Mouse (Mus musculus) kidney, embryonic 15.5 days (tissue): ENCODE measurements around the gene Stxbp5. TPM values are rescaled to one million over a fixed set of nuclear protein-coding genes. Genes with fewer than 3 reads are reported as not detected.

Experiments used
- ATAC-seq: fragments of 200-750 bp; cut with Nextera tagmentation; replicated peaks from 2 replicates; pipeline ENCODE4 v1.8.0; 2017; ENCODE audit warnings: moderate TSS enrichment; ENCODE audit not compliant: low FRiP score
- H3K27ac ChIP-seq: fragments of 300-500 bp; sonication (generic); 2 replicates; pipeline ENCODE4 v1.5.1; 2015; ENCODE audit warnings: mild to moderate bottlenecking, inconsistent platforms
- H3K27me3 ChIP-seq: fragments of 300-500 bp; sonication (generic); 2 replicates; pipeline ENCODE4 v1.6.1; 2015; ENCODE audit warnings: inconsistent platforms
- H3K36me3 ChIP-seq: fragments of 300-500 bp; sonication (generic); 2 replicates; pipeline ENCODE4 v1.6.1; 2015; ENCODE audit warnings: inconsistent platforms
- H3K4me1 ChIP-seq: fragments of 300-500 bp; sonication (generic); 2 replicates; pipeline ENCODE4 v1.6.1; 2015; ENCODE audit warnings: inconsistent platforms
- H3K4me2 ChIP-seq: fragments of 300-500 bp; sonication (generic); 2 replicates; pipeline ENCODE4 v1.6.1; 2015; ENCODE audit warnings: moderate library complexity, mild to moderate bottlenecking, inconsistent platforms
- H3K4me3 ChIP-seq: fragments of 300-500 bp; sonication (generic); replicated peaks from 2 replicates; pipeline ENCODE4 v1.5.1; 2015; ENCODE audit warnings: mild to moderate bottlenecking, inconsistent platforms
- H3K9ac ChIP-seq: fragments of 300-500 bp; sonication (generic); 2 replicates; pipeline ENCODE4 v1.6.1; 2015; ENCODE audit warnings: mild to moderate bottlenecking, inconsistent platforms
- H3K9me3 ChIP-seq: fragments of 300-500 bp; sonication (generic); replicated peaks from 2 replicates; pipeline ENCODE4 v1.6.1; 2016; ENCODE audit warnings: inconsistent platforms
- WGBS: fragments of 180-500 bp; shearing (Covaris S2); methylation state at CpG from one replicate; pipeline ENCODE4 v1.1.7; 2015; ENCODE audit warnings: mixed read lengths; 5-methylcytosine and 5-hydroxymethylcytosine counted together
- polyA plus RNA-seq: library from polyadenylated mRNA; unstranded; fragments of >200 nt; fragmentation: Nextera tagmentation; extraction: Ambion mirVana; gene quantifications from 2 replicates; pipeline ENCODE4 v1.2.1, GENCODE M21; 2015

Gene Stxbp5
- 3.6 and 5.3 TPM in 2 replicates for polyA plus RNA-seq

- H3K36me3 ChIP-seq, result no peaks in the 10 kb centered on the region
- H3K9ac ChIP-seq, result peak within 1 kb of the TSS; percentile 95
- H3K4me1 ChIP-seq, result peaks cover 22% of the 10 kb centered on the region
- ATAC-seq, result peak; percentile 81
- WGBS, result under 1% methylated on average over 52 of the region's 52 CpGs
- peak within 1 kb of the TSS; percentile 98 for H3K4me2 ChIP-seq
- H3K27ac ChIP-seq, result peak within 1 kb of the TSS; percentile 91
- no peaks in the 10 kb centered on the region for H3K27me3 ChIP-seq
- no peaks in the 10 kb centered on the region for H3K9me3 ChIP-seq
- peak within 1 kb of the TSS; percentile 90 for H3K4me3 ChIP-seq
These were observed at the start of gene Stxbp5 for GRCm38 (mm10) chr10:9901071-9901696. Gene Stxbp5, minus strand, starts transcription at chr10:9901079.

- no peaks in the 10 kb centered on the region for H3K9me3 ChIP-seq
- no peak overlapping the region for H3K27ac ChIP-seq
- no peak overlapping the region for H3K9ac ChIP-seq
- H3K4me1 ChIP-seq, result no peaks in the 10 kb centered on the region
- H3K4me2 ChIP-seq, result no peak overlapping the region
- H3K4me3 ChIP-seq, result no peak overlapping the region
- ATAC-seq, result no peak
- 90% methylated on average over 5 of the region's 5 CpGs for WGBS
- H3K27me3 ChIP-seq, result no peaks in the 10 kb centered on the region
- no peaks in the 10 kb centered on the region for H3K36me3 ChIP-seq
These were observed 11.5 kb upstream of the Stxbp5 start for GRCm38 (mm10) chr10:9912395-9912794.

- no peaks in the 10 kb centered on the region for H3K27me3 ChIP-seq
- H3K4me2 ChIP-seq, result no peak overlapping the region
- H3K4me3 ChIP-seq, result no peak overlapping the region
- H3K36me3 ChIP-seq, result no peaks in the 10 kb centered on the region
- no peak overlapping the region for H3K27ac ChIP-seq
- WGBS, result 72% methylated on average over 8 of the region's 8 CpGs
- no peaks in the 10 kb centered on the region for H3K9me3 ChIP-seq
- no peak overlapping the region for H3K9ac ChIP-seq
- no peak for ATAC-seq
- H3K4me1 ChIP-seq, result 0 out of 2 replicates have a peak, but pooled peaks cover 5% of the 10 kb centered on the region
These were observed 7.1 kb upstream of the Stxbp5 start for GRCm38 (mm10) chr10:9907919-9908502.

- Histone ChIP-seq H3K27ac (no peak overlapping the region), H3K4me1 (0 out of 2 replicates have a peak, but pooled peaks cover 5% of the 10 kb centered on the region), H3K4me3 (no peak overlapping the region), H3K4me2 (no peak overlapping the region), H3K27me3 (no peaks in the 10 kb centered on the region), H3K9ac (no peak overlapping the region), H3K9me3 (no peaks in the 10 kb centered on the region), H3K36me3 (no peaks in the 10 kb centered on the region)
- ATAC-seq, result no peak
- 92% methylated on average over 2 of the region's 2 CpGs for WGBS
These were observed 6.6 kb upstream of the Stxbp5 start for GRCm38 (mm10) chr10:9907519-9907918.

GRCm38 (mm10) chr10:9906185-9906584, 5.3 kb upstream of the Stxbp5 start:
- Histone ChIP-seq H3K4me3 (no peak overlapping the region), H3K9me3 (no peaks in the 10 kb centered on the region), H3K9ac (no peak overlapping the region), H3K4me1 (0 out of 2 replicates have a peak, but pooled peaks cover 5% of the 10 kb centered on the region), H3K4me2 (no peak overlapping the region), H3K36me3 (no peaks in the 10 kb centered on the region), H3K27me3 (no peaks in the 10 kb centered on the region), H3K27ac (no peak overlapping the region)
- WGBS, result 38% methylated on average over 3 of the region's 3 CpGs
- peak; percentile 38 for ATAC-seq

- peak overlapping the region; percentile 91 for H3K27ac ChIP-seq
- peak overlapping the region; percentile 98 for H3K4me2 ChIP-seq
- H3K27me3 ChIP-seq, result no peaks in the 10 kb centered on the region
- H3K36me3 ChIP-seq, result no peaks in the 10 kb centered on the region
- H3K9me3 ChIP-seq, result no peaks in the 10 kb centered on the region
- H3K9ac ChIP-seq, result peak overlapping the region; percentile 95; the same call in 1 of the 2 replicates
- peak; percentile 90 for ATAC-seq
- peak overlapping the region; percentile 90 for H3K4me3 ChIP-seq
- peaks cover 23% of the 10 kb centered on the region for H3K4me1 ChIP-seq
- WGBS, result under 1% methylated on average over 14 of the region's 16 CpGs
These were observed 889 bp upstream of the Stxbp5 start for GRCm38 (mm10) chr10:9901697-9902239.

GRCm38 (mm10) chr10:9900315-9901070, 386 bp downstream of the Stxbp5 start:
- ATAC-seq, result peak; percentile 63
- H3K4me3 ChIP-seq, result peak overlapping the region; percentile 90
- H3K4me1 ChIP-seq, result peaks cover 18% of the 10 kb centered on the region
- H3K27me3 ChIP-seq, result no peaks in the 10 kb centered on the region
- no peaks in the 10 kb centered on the region for H3K9me3 ChIP-seq
- under 1% methylated on average over 73 of the region's 81 CpGs for WGBS
- no peaks in the 10 kb centered on the region for H3K36me3 ChIP-seq
- peak overlapping the region; percentile 95 for H3K9ac ChIP-seq
- peak overlapping the region; percentile 98 for H3K4me2 ChIP-seq
- peak overlapping the region; percentile 91 for H3K27ac ChIP-seq

- Histone ChIP-seq H3K4me3 (peak overlapping the region; percentile 90), H3K9ac (0 out of 2 replicates have a peak overlapping the region, but pooled peaks have one; percentile 95), H3K9me3 (no peaks in the 10 kb centered on the region), H3K36me3 (no peaks in the 10 kb centered on the region), H3K4me2 (peak overlapping the region; percentile 98), H3K27ac (no peak overlapping the region), H3K27me3 (no peaks in the 10 kb centered on the region), H3K4me1 (peaks cover 18% of the 10 kb centered on the region)
- no peak for ATAC-seq
- WGBS, result 4% methylated on average over 15 of the region's 15 CpGs
These were observed 1.1 kb downstream of the Stxbp5 start for GRCm38 (mm10) chr10:9899816-9900215.

- H3K9ac ChIP-seq, result 0 out of 2 replicates have a peak overlapping the region, but pooled peaks have one; percentile 14
- WGBS, result 6% methylated on average over 7 of the region's 7 CpGs
These were observed 1.8 kb downstream of the Stxbp5 start for GRCm38 (mm10) chr10:9899086-9899485.

GRCm38 (mm10) chr10:9897852-9898251, 3.0 kb downstream of the Stxbp5 start:
- Histone ChIP-seq H3K27ac (no peak overlapping the region), H3K36me3 (no peaks in the 10 kb centered on the region), H3K9ac (no peak overlapping the region), H3K4me1 (peaks cover 18% of the 10 kb centered on the region), H3K9me3 (no peaks in the 10 kb centered on the region), H3K4me3 (no peak overlapping the region), H3K27me3 (no peaks in the 10 kb centered on the region), H3K4me2 (no peak overlapping the region)
- no peak for ATAC-seq
- 79% methylated on average over 5 of the region's 5 CpGs for WGBS

More at GRCm38 (mm10) chr10:9899086-9899485, 1.8 kb downstream of the Stxbp5 start:
- H3K4me3 ChIP-seq, result peak overlapping the region; percentile 90
- no peaks in the 10 kb centered on the region for H3K36me3 ChIP-seq
- ATAC-seq, result no peak
- no peaks in the 10 kb centered on the region for H3K9me3 ChIP-seq
- H3K27me3 ChIP-seq, result no peaks in the 10 kb centered on the region
- peak overlapping the region; percentile 98 for H3K4me2 ChIP-seq
- peaks cover 18% of the 10 kb centered on the region for H3K4me1 ChIP-seq
- no peak overlapping the region for H3K27ac ChIP-seq

- Histone ChIP-seq H3K9ac (no peak overlapping the region), H3K27ac (no peak overlapping the region), H3K9me3 (no peaks in the 10 kb centered on the region), H3K36me3 (no peaks in the 10 kb centered on the region), H3K4me2 (no peak overlapping the region), H3K4me3 (no peak overlapping the region), H3K4me1 (peaks cover 6% of the 10 kb centered on the region; the same call in 1 of the 2 replicates), H3K27me3 (no peaks in the 10 kb centered on the region)
- ATAC-seq, result no peak
- 56% methylated on average over 2 of the region's 2 CpGs for WGBS
These were observed 7.3 kb downstream of the Stxbp5 start for GRCm38 (mm10) chr10:9893562-9893961.
